Mouse (Mus musculus): ENCODE measurements at regions not wholly inside any gene's neighbourhood (a gene's known extent, or its start where the extent isn't known, plus 50 kb on each side); places are given as distances from the start of the nearest gene placed in this dataset.
A peak's percentile ranks its signal among the peaks of the same experiment; 100 is the strongest.

DNA sequence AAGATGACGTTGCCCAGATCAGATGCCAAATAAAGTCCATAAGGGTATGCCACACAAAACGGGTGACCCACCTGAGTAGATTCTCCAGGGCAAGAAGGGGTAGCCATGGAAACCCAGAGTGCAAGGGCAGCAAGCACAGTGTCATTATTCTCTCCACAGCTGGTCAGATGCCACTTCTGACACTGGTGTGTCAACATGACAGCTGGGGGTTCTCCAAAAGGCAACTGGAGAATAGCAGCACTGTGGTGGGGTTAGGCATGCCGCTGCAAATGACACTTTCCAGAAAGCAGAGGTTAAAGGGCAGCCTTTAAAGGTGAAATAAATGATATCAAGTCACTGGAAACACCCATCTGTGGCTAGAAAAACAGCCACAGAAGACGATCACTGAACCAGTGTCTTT, 70.8 kb upstream of the Thbs2 start:
- ATAC-seq (replicated peaks), result no peak
- H3K9me3 ChIP-seq, result no peaks in the 10 kb centered on the region
- H3K4me3 ChIP-seq, result no peak overlapping the region
- WGBS, result 72% methylated on average over 4 of the region's 4 CpGs
- H3K27me3 ChIP-seq, result no peaks in the 10 kb centered on the region
- H3K9ac ChIP-seq (replicated peaks), result no peak overlapping the region
- H3K4me2 ChIP-seq (replicated peaks), result no peak overlapping the region
- no peak overlapping the region for H3K27ac ChIP-seq (replicated peaks)
- H3K4me1 ChIP-seq, result no peaks in the 10 kb centered on the region
- H3K36me3 ChIP-seq, result no peaks in the 10 kb centered on the region

DNA sequence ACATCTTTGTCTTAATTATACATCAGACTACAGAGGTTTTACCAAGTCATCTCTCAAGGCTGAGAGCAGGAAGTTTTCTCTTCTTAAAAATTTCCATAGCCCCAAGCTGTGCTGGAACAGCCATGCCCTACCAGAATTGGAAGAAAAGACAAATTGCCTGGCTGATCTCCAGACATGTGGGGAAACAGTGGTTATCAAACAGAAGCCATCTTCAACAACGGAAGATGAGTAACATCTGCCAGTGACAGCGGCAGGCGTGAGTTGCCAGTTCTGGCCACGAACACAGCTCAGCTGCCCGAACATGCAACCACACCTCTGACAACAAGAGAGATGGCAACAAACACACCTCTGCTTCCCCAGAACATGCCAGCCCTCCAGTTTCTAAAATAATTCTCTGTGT, 59.1 kb upstream of the Thbs2 start:
- H3K4me1 ChIP-seq, result no peaks in the 10 kb centered on the region
- no peak for ATAC-seq (replicated peaks)
- WGBS, result 90% methylated on average over 5 of the region's 5 CpGs
- no peaks in the 10 kb centered on the region for H3K9me3 ChIP-seq
- H3K4me3 ChIP-seq, result no peak overlapping the region
- no peak overlapping the region for H3K27ac ChIP-seq (replicated peaks)
- no peak overlapping the region for H3K4me2 ChIP-seq (replicated peaks)
- no peaks in the 10 kb centered on the region for H3K36me3 ChIP-seq
- no peak overlapping the region for H3K9ac ChIP-seq (replicated peaks)
- no peaks in the 10 kb centered on the region for H3K27me3 ChIP-seq

DNA sequence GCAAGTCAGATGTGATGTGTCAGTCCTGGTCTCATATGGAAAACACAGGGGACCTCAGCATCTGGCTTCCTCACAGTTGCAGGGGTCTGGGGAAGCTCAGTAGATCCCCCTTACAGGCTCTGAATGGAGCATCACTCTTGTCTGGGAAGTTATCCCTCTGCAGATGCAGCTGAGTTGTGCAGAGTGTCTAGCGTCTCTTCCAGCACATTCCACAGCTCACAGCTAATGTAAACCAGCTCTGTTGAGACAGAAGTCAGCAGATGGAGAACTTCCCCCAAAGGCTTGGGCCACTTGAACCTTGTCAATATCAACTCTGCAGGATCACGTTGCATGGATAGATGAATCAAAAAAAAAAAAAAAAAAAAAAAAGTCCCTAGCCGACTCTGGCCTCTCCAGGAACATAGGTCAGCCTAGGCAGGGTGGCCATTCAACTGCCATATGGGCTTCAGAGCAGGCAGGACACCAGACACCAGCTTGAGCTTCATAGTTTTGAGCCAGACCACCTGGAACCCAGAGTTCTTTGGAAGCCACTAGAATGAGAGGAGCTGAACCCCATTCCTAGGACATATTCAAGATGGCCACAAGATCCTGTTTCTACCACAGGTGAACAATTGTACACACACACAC, 56.6 kb upstream of the Thbs2 start:
- H3K27me3 ChIP-seq, result no peaks in the 10 kb centered on the region

DNA sequence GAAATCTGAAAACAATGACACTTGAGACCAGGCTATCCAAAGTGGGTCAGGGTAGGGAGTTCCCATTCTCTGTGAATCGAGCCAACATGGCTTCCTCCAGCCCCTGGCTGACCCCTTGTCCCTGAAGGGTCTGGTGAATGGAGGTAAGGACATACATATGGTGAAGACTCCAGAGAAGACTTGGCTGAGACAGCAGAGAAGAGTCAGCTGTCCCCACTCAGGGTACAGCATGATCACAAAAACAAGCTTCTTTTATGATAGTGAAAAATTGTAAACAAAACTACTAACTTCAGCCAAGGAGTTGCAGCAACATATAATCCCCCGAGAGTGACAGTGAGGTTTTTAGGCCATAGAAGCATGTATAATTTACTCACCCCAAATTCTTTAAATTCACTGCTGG, 55.2 kb upstream of the Thbs2 start:
- no peak overlapping the region for H3K27ac ChIP-seq (replicated peaks)
- H3K9ac ChIP-seq (replicated peaks), result no peak overlapping the region
- no peak overlapping the region for H3K4me2 ChIP-seq (replicated peaks)
- no peaks in the 10 kb centered on the region for H3K9me3 ChIP-seq
- no peaks in the 10 kb centered on the region for H3K4me1 ChIP-seq
- no peak for ATAC-seq (replicated peaks)
- no peak overlapping the region for H3K4me3 ChIP-seq
- H3K36me3 ChIP-seq, result no peaks in the 10 kb centered on the region
- WGBS, result 79% methylated on average over 2 of the region's 2 CpGs
- no peaks in the 10 kb centered on the region for H3K27me3 ChIP-seq

More for the DNA sequence above, 56.6 kb upstream of the Thbs2 start:
- ATAC-seq (replicated peaks), result no peak
- H3K9me3 ChIP-seq, result no peaks in the 10 kb centered on the region
- H3K27ac ChIP-seq (replicated peaks), result no peak overlapping the region
- no peak overlapping the region for H3K9ac ChIP-seq (replicated peaks)
- H3K4me2 ChIP-seq (replicated peaks), result no peak overlapping the region
- WGBS, result 79% methylated on average over 3 of the region's 3 CpGs
- no peaks in the 10 kb centered on the region for H3K36me3 ChIP-seq
- no peaks in the 10 kb centered on the region for H3K4me1 ChIP-seq
- H3K4me3 ChIP-seq, result no peak overlapping the region

DNA sequence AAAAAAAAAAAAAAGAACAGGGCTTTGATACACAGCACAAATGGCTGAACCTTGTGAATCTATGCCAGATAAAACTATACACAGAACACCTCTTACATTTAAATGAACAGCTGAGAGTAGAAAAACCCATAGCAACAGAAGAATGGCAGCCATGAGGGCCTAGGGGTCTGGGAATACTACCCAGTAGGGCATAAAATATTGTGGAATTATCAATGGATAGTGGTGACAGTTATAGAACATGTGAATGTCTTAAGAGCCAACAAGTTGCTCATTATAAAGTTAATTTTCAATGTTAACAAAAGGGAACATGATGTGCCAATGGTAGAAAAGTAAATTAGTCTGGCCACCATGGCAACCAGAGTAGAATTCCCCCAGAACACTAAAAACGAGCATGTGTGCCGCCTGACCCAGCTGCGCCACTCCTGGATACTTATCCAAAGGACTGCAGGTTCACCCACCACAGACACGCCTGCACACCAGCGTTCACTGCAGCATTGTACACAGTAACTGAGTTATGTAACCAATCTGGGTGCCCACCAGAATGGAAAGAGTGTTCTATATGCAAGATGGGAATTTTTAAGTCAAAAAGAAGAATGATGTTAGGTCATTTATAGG, 53.3 kb upstream of the Thbs2 start:
- Histone ChIP-seq H3K27me3 (no peaks in the 10 kb centered on the region), H3K4me3 (no peak overlapping the region), H3K9ac (replicated peaks) (no peak overlapping the region), H3K27ac (replicated peaks) (no peak overlapping the region), H3K9me3 (no peaks in the 10 kb centered on the region), H3K36me3 (no peaks in the 10 kb centered on the region), H3K4me2 (replicated peaks) (no peak overlapping the region), H3K4me1 (no peaks in the 10 kb centered on the region)
- 31% methylated on average over 5 of the region's 5 CpGs for WGBS
- ATAC-seq (replicated peaks), result 0 out of 2 replicates have a peak, but pooled peaks have one; percentile 46

DNA sequence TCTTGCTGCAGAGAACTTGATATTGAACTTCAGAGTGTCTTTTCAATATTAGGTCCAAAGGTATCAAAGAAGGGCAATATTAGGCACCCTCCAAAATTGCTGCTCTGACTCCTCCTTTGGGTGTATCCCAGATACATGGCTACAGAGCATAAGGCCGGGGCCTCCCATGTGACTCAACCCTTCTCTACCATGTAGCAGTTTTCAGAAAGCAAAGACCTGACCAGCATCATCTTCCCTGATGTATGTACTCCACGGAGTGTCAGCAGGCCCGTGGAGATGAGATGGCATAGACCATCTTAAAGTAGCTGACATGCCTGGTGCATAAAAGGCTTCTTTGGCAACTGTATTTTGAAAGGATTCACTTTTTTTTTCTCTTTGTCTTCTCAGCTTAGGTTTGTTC, 51.5 kb upstream of the Thbs2 start:
- no peaks in the 10 kb centered on the region for H3K9me3 ChIP-seq
- H3K4me1 ChIP-seq, result no peaks in the 10 kb centered on the region
- no peaks in the 10 kb centered on the region for H3K27me3 ChIP-seq
- H3K4me2 ChIP-seq (replicated peaks), result no peak overlapping the region
- 86% methylated on average over 3 of the region's 3 CpGs for WGBS
- H3K4me3 ChIP-seq, result no peak overlapping the region
- no peak overlapping the region for H3K27ac ChIP-seq (replicated peaks)
- no peaks in the 10 kb centered on the region for H3K36me3 ChIP-seq
- no peak for ATAC-seq (replicated peaks)
- no peak overlapping the region for H3K9ac ChIP-seq (replicated peaks)

DNA sequence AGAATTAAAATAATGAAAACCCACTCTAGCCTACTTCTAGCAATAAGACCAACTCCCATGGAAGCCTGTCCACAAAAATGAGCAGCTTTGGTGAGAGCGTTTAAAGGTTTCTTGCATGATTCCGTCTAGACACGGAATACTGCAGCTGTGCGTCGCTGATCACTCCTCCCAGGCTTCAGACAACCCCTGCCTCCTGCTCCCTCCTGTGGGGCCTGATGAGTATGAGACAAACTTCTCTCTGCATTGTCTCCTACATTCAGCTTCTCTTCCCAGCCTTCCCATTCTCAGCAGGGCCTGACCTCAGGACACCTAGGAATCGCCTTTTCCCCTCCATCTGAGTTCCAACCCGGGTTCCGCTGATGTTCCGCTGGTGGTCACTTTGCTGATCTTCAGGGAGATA, 50.0 kb upstream of the Thbs2 start:
- H3K9me3 ChIP-seq, result no peaks in the 10 kb centered on the region
- H3K4me3 ChIP-seq, result no peak overlapping the region
- no peak for ATAC-seq (replicated peaks)
- H3K27ac ChIP-seq (replicated peaks), result no peak overlapping the region
- 84% methylated on average over 9 of the region's 9 CpGs for WGBS
- no peak overlapping the region for H3K4me2 ChIP-seq (replicated peaks)
- no peaks in the 10 kb centered on the region for H3K36me3 ChIP-seq
- H3K4me1 ChIP-seq, result no peaks in the 10 kb centered on the region
- no peak overlapping the region for H3K9ac ChIP-seq (replicated peaks)
- no peaks in the 10 kb centered on the region for H3K27me3 ChIP-seq
